Mouse (Mus musculus) stomach, postnatal 0 days (tissue): ENCODE data around the gene Ppp2r5e. TPM values are rescaled to one million over a fixed set of nuclear protein-coding genes. Genes with fewer than 3 reads are reported as not detected.

Experiments
- ATAC-seq: fragments of 200-750 bp; cut with Nextera tagmentation; 2 replicates; pipeline ENCODE4 v1.8.0; 2017; ENCODE audit not compliant: low FRiP score, low TSS enrichment
- DNase-seq: peaks from one replicate; pipeline ENCODE4 v3.0.0-alpha.2; 2016; ENCODE audit warnings: low spot score
- H3K27ac ChIP-seq: fragments of 300-500 bp; sonication (generic); replicated peaks from 2 replicates; pipeline ENCODE4 v1.5.1; 2014; ENCODE audit warnings: mild to moderate bottlenecking, control low read depth
- H3K27me3 ChIP-seq: fragments of 300-500 bp; sonication (generic); 2 replicates; pipeline ENCODE4 v1.6.1; 2014; ENCODE audit warnings: low read length; ENCODE audit not compliant: control insufficient read depth, insufficient read depth
- H3K36me3 ChIP-seq: fragments of 300-500 bp; sonication (generic); 2 replicates; pipeline ENCODE4 v1.6.1; 2014; ENCODE audit warnings: low read length, mixed read lengths; ENCODE audit not compliant: control insufficient read depth, insufficient read depth
- H3K4me1 ChIP-seq: fragments of 300-500 bp; sonication (generic); replicated peaks from 2 replicates; pipeline ENCODE4 v1.6.1; 2014; ENCODE audit warnings: antibody characterized with exemption; ENCODE audit not compliant: control insufficient read depth, insufficient read depth
- H3K4me2 ChIP-seq: fragments of 300-500 bp; sonication (generic); replicated peaks from 2 replicates; pipeline ENCODE4 v1.6.1; 2014; ENCODE audit warnings: low read depth, mild to moderate bottlenecking, control low read depth, moderate library complexity
- H3K4me3 ChIP-seq: fragments of 300-500 bp; sonication (generic); 2 replicates; pipeline ENCODE4 v1.5.1; 2014; ENCODE audit warnings: low read depth, low read length, control low read depth
- H3K9ac ChIP-seq: fragments of 300-500 bp; sonication (generic); 2 replicates; pipeline ENCODE4 v1.6.1; 2014; ENCODE audit warnings: mild to moderate bottlenecking, low read length, control low read depth, mixed read lengths
- H3K9me3 ChIP-seq: fragments of 300-500 bp; sonication (generic); 2 replicates; pipeline ENCODE4 v1.6.1; 2016; ENCODE audit warnings: low read length; ENCODE audit not compliant: control insufficient read depth
- CTCF ChIP-seq: IDR thresholded peaks from 2 replicates; pipeline ENCODE4 v1.5.1; 2016; ENCODE audit warnings: antibody characterized with exemption, low read depth, mild to moderate bottlenecking, moderate library complexity
- EP300 ChIP-seq: optimal IDR thresholded peaks from 2 replicates; pipeline ENCODE3; 2016; ENCODE audit warnings: antibody characterized with exemption
- WGBS: fragments of 180-500 bp; shearing (Covaris S2); extraction: QIAGEN DNeasy Blood & Tissue Kit; methylation state at CpG from one replicate; pipeline ENCODE4 v1.1.7; 2014; 5-methylcytosine and 5-hydroxymethylcytosine counted together
- polyA plus RNA-seq: library from polyadenylated mRNA; unstranded; fragments of >200 nt; fragmentation: Nextera tagmentation; extraction: Ambion mirVana; gene quantifications from 2 replicates; pipeline ENCODE4 v1.2.1, GENCODE M21; 2015

Gene Ppp2r5e
- polyA plus RNA-seq, 1 experiment from 2014 or later = 8.9 TPM

DNA sequence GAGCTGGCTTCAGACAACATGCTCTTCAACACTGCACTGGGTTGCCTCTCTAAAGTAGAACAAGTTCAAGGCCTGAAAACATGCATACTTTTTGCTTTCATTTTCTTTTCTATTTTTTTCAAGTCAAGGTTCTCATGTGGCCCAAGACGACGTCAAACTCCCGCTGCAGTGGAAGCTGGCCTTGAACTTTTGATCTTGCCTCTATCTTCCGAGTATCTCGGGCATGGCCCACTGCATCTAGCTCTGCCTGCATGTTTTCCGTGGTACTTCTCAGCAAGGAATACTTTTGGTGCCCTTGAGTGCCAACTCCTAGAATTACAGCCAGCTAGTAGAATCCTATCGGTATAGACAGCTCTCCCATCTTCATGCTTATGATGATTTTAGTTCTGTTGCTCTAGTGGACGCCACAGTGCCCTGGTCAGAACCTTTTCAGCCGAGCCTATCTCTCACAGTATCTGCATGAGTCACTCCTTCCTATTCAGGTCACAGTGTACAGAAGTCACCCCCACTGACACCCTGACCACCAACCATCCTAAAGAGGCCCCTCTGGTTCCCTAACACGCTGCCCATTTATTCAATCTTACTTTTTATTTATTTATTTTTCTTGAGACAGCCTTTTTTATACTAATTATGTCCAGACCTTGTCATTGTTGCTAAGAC, 39.9 kb upstream of the Ppp2r5e start:
- Histone ChIP-seq H3K4me1 (no peaks in the 10 kb centered on the region), H3K4me3 (no peak overlapping the region), H3K4me2 (no peak overlapping the region), H3K27me3 (no peaks in the 10 kb centered on the region), H3K27ac (no peak overlapping the region), H3K9me3 (no peaks in the 10 kb centered on the region), H3K9ac (no peak overlapping the region), H3K36me3 (no peaks in the 10 kb centered on the region)
- TF ChIP-seq EP300 = no peak
- no peak for TF ChIP-seq CTCF
- 78% methylated on average over 10 of the region's 10 CpGs for WGBS
- DNase-seq = no peak
- no peak for ATAC-seq

DNA sequence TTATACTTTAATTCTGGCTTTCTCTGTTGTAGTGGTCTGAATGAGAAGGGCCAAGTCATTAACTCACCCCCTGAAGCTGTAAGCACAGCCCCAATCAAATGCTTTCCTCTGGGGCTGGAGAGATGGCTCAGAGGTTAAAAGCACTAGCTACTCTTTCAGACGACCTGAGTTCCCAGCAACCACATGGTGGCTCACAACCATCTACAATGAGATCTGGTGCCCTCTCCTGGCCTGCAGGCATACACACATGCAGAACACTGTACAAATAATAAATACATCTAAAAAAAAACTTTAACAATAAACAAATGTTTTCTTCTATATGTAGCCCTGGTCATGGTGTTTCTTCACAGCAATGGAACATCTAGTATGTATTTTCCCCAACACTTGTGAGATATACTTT, 33.6 kb upstream of the Ppp2r5e start:
- WGBS = 83% methylated on average over 1 of the region's 1 CpGs
- no peak for DNase-seq
- no peaks in the 10 kb centered on the region for H3K9me3 ChIP-seq
- H3K27me3 ChIP-seq = no peaks in the 10 kb centered on the region
- ATAC-seq = no peak
- H3K36me3 ChIP-seq = no peaks in the 10 kb centered on the region
- H3K4me1 ChIP-seq = no peaks in the 10 kb centered on the region
- no peak overlapping the region for H3K4me2 ChIP-seq
- H3K9ac ChIP-seq = no peak overlapping the region
- H3K27ac ChIP-seq = no peak overlapping the region
- TF ChIP-seq EP300 (no peak), CTCF (peak; percentile 44)
- no peak overlapping the region for H3K4me3 ChIP-seq

DNA sequence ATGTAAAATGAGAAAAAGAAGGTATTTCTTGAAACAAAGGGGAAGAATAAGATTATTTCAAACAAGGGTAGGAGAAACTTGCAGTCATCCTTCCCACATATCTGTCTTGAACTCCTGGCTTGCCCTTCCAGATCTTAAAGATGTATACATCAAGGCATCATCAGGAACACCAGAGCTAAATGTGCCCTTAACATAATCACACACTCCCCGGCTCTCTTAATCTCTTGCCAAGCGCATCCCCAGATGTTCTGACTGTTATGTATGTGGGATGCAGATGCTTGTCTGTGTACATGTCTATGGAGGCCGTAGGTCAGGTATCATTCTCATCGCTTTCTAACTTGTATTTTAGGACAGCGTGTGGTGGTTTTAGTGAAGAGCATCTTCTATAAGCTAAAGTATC, 27.2 kb upstream of the Ppp2r5e start:
- Histone ChIP-seq H3K27ac (no peak overlapping the region), H3K27me3 (no peaks in the 10 kb centered on the region), H3K4me3 (no peak overlapping the region), H3K4me1 (no peaks in the 10 kb centered on the region), H3K9ac (no peak overlapping the region), H3K9me3 (no peaks in the 10 kb centered on the region), H3K36me3 (no peaks in the 10 kb centered on the region), H3K4me2 (no peak overlapping the region)
- ATAC-seq (no peak), DNase-seq (no peak)
- 86% methylated on average over 5 of the region's 5 CpGs for WGBS
- TF ChIP-seq CTCF = no peak
- no peak for TF ChIP-seq EP300

DNA sequence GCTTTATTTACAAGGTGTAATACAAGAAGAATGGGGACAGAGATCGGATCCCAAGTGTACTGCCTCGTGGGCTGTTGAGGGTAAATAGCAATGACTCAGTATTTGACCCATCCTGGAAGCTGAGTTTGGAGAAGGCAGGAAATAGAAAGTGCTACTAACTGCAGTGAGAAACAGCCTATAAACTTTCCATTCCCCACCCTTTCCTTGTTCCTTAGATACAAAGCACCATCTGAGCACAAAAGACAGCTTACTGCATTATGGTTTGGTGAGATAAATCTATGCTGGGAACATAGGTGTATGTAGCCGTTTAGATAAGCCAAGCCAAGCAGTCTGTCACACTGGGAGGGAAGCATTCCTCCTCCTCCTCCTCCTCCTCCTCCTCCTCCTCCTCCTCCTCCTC, 26.8 kb upstream of the Ppp2r5e start:
- Histone ChIP-seq H3K9ac (no peak overlapping the region), H3K9me3 (no peaks in the 10 kb centered on the region), H3K27me3 (no peaks in the 10 kb centered on the region), H3K4me2 (no peak overlapping the region), H3K4me3 (no peak overlapping the region), H3K36me3 (no peaks in the 10 kb centered on the region), H3K4me1 (no peaks in the 10 kb centered on the region), H3K27ac (no peak overlapping the region)
- DNase-seq (no peak), ATAC-seq (no peak)
- 54% methylated on average over 3 of the region's 3 CpGs for WGBS
- TF ChIP-seq EP300 = no peak

DNA sequence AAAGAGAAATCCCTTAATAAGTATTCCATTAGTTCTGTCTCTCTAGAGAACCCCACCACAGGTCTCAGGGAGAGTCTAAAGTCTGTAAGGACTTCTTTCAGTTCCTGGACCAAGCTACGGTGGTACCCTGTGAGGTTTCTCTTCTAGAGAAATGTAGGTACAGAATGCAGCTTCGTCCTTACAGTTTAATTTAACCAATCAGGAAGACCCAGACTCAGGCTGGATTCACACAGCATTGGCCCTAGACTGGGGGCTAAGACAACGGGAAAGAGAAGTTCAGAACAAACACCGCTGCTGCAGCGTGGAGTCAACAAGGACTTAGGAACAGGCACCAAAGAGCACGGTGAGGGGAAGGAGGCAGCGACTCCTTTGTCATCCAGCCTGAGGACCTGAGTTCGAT, 20.8 kb upstream of the Ppp2r5e start:
- no peak overlapping the region for H3K9ac ChIP-seq
- no peak for DNase-seq

DNA sequence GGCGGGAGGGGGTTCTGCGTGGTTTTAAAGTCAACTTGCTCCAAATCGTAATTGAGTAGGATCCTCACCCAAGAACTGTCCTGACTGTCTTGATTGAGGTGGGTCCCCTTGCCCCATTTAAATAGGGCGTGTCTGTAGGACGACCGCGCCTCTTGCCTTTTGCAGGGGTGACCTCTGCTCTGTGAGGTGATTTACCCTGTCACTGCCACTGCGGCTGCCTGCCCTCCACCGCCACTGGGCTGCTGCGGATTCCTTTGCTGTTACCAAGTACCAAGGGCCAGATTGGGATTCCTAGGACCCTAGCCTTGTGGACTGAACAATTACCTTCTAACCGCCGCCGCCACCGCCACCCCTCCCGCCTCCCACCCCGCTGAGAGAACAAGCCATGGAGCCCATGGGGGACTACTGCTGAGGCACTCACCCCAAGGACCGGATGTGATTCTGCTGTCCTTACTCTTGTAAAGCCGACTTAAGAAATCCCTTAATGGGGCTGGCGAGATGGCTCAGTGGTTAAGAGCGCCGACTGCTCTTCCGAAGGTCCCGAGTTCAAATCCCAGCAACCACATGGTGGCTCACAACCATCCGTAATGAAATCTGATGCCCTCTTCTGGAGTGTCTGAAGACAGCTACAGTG, 20.2 kb upstream of the Ppp2r5e start:
- peak overlapping the region; percentile 51 for H3K4me2 ChIP-seq
- DNase-seq (peak; percentile 46), ATAC-seq (0 out of 2 replicates have a peak, but pooled peaks have one; percentile 35)
- TF ChIP-seq EP300 (no peak), CTCF (no peak)
- no peaks in the 10 kb centered on the region for H3K4me1 ChIP-seq
- H3K27ac ChIP-seq = no peak overlapping the region
- no peaks in the 10 kb centered on the region for H3K36me3 ChIP-seq
- H3K4me3 ChIP-seq = peak overlapping the region; percentile 28
- H3K9me3 ChIP-seq = no peaks in the 10 kb centered on the region
- WGBS = 7% methylated on average over 23 of the region's 24 CpGs
- 0 out of 2 replicates have a peak overlapping the region, but pooled peaks have one; percentile 5 for H3K9ac ChIP-seq
- H3K27me3 ChIP-seq = no peaks in the 10 kb centered on the region

More for the DNA sequence above, 20.8 kb upstream of the Ppp2r5e start:
- Histone ChIP-seq H3K4me2 (no peak overlapping the region), H3K36me3 (no peaks in the 10 kb centered on the region), H3K27me3 (no peaks in the 10 kb centered on the region), H3K4me1 (no peaks in the 10 kb centered on the region), H3K27ac (no peak overlapping the region), H3K4me3 (no peak overlapping the region), H3K9me3 (no peaks in the 10 kb centered on the region)
- 71% methylated on average over 8 of the region's 8 CpGs for WGBS
- no peak for TF ChIP-seq CTCF
- TF ChIP-seq EP300 = no peak
- ATAC-seq = no peak
